Mouse (Mus musculus) hindbrain, embryonic 14.5 days (tissue): Measurements from ENCODE around the gene Gpr26. TPM values are rescaled to one million over a fixed set of nuclear protein-coding genes. Genes with fewer than 3 reads are reported as not detected.

Experiments
- ATAC-seq: fragments of 200-750 bp; cut with Nextera tagmentation; 2 replicates; pipeline ENCODE4 v1.8.0; 2017; ENCODE audit warnings: moderate number of reproducible peaks, mild to moderate bottlenecking, moderate TSS enrichment, moderate library complexity; ENCODE audit not compliant: low FRiP score
- DNase-seq: peaks from one replicate; pipeline ENCODE4 v3.0.0-alpha.2; 2015; ENCODE audit warnings: low spot score
- H3K27ac ChIP-seq: fragments of 300-500 bp; sonication (generic); 2 replicates; pipeline ENCODE4 v1.5.1; 2014; ENCODE audit warnings: mild to moderate bottlenecking, moderate library complexity
- H3K27me3 ChIP-seq: fragments of 300-500 bp; sonication (generic); 2 replicates; pipeline ENCODE4 v1.6.1; 2014; ENCODE audit warnings: mild to moderate bottlenecking, low read length, mixed read lengths; ENCODE audit not compliant: control insufficient read depth, insufficient read depth
- H3K36me3 ChIP-seq: fragments of 300-500 bp; sonication (generic); replicated peaks from 2 replicates; pipeline ENCODE4 v1.6.1; 2014; ENCODE audit not compliant: control insufficient read depth, insufficient read depth
- H3K4me1 ChIP-seq: fragments of 300-500 bp; sonication (generic); replicated peaks from 2 replicates; pipeline ENCODE4 v1.6.1; 2014; ENCODE audit warnings: antibody characterized with exemption, low read length, mixed read lengths; ENCODE audit not compliant: control insufficient read depth, insufficient read depth
- H3K4me2 ChIP-seq: fragments of 300-500 bp; sonication (generic); replicated peaks from 2 replicates; pipeline ENCODE4 v1.6.1; 2014; ENCODE audit warnings: mild to moderate bottlenecking, moderate library complexity
- H3K4me3 ChIP-seq: fragments of 300-500 bp; sonication (generic); replicated peaks from 2 replicates; pipeline ENCODE4 v1.5.1; 2014; ENCODE audit warnings: mild to moderate bottlenecking, low read length
- H3K9ac ChIP-seq: fragments of 300-500 bp; sonication (generic); 2 replicates; pipeline ENCODE4 v1.6.1; 2014
- H3K9me3 ChIP-seq: fragments of 300-500 bp; sonication (generic); 2 replicates; pipeline ENCODE4 v1.6.1; 2016; ENCODE audit warnings: low read length; ENCODE audit not compliant: control insufficient read depth
- WGBS: fragments of 180-500 bp; shearing (Covaris S2); extraction: QIAGEN DNeasy Blood & Tissue Kit; methylation state at CpG from one replicate; pipeline ENCODE4 v1.1.7; 2014; 5-methylcytosine and 5-hydroxymethylcytosine counted together
- polyA plus RNA-seq: library from polyadenylated mRNA; unstranded; fragments of >200 nt; fragmentation: Nextera tagmentation; extraction: Ambion mirVana; gene quantifications from 2 replicates; pipeline ENCODE4 v1.2.1, GENCODE M21; 2014

Gene Gpr26
- polyA plus RNA-seq, 1 experiment from 2014 or later: 2.5 TPM

- H3K4me3 ChIP-seq: peak overlapping the region; percentile 64; the same call in 1 of the 2 replicates
- no peak for DNase-seq
Measured at GRCm38 (mm10) chr7:131970255-131970654, 4.0 kb downstream of the Gpr26 start.

GRCm38 (mm10) chr7:131975867-131976266 is 9.6 kb downstream of the Gpr26 start:
- peaks cover 6% of the 10 kb centered on the region for H3K4me1 ChIP-seq
- no peak overlapping the region for H3K4me2 ChIP-seq
- no peaks in the 10 kb centered on the region for H3K27me3 ChIP-seq
- H3K27ac ChIP-seq: no peak overlapping the region
- no peak for ATAC-seq
- H3K36me3 ChIP-seq: no peaks in the 10 kb centered on the region
- 57% methylated on average over 6 of the region's 6 CpGs for WGBS
- no peak overlapping the region for H3K9ac ChIP-seq
- H3K4me3 ChIP-seq: no peak overlapping the region
- DNase-seq: no peak
- H3K9me3 ChIP-seq: no peaks in the 10 kb centered on the region

More at GRCm38 (mm10) chr7:131970255-131970654, 4.0 kb downstream of the Gpr26 start:
- Histone ChIP-seq H3K27me3 (peaks cover 26% of the 10 kb centered on the region), H3K9ac (no peak overlapping the region), H3K4me1 (peaks cover 15% of the 10 kb centered on the region; the same call in 1 of the 2 replicates), H3K36me3 (no peaks in the 10 kb centered on the region), H3K4me2 (peak overlapping the region; percentile 83), H3K27ac (no peak overlapping the region), H3K9me3 (no peaks in the 10 kb centered on the region)
- no peak for ATAC-seq
- 63% methylated on average over 3 of the region's 3 CpGs for WGBS

GRCm38 (mm10) chr7:131978609-131979008 is 12.3 kb downstream of the Gpr26 start:
- H3K27ac ChIP-seq: no peak overlapping the region
- H3K4me3 ChIP-seq: no peak overlapping the region
- H3K4me1 ChIP-seq: peaks cover 6% of the 10 kb centered on the region
- H3K9ac ChIP-seq: no peak overlapping the region
- H3K9me3 ChIP-seq: no peaks in the 10 kb centered on the region
- ATAC-seq: no peak
- no peaks in the 10 kb centered on the region for H3K27me3 ChIP-seq
- H3K36me3 ChIP-seq: no peaks in the 10 kb centered on the region
- 54% methylated on average over 11 of the region's 11 CpGs for WGBS
- H3K4me2 ChIP-seq: no peak overlapping the region
- no peak for DNase-seq

- H3K4me2 ChIP-seq: no peak overlapping the region
- 0 out of 2 replicates have a peak, but pooled peaks cover 9% of the 10 kb centered on the region for H3K36me3 ChIP-seq
- 42% methylated on average over 6 of the region's 6 CpGs for WGBS
- H3K4me1 ChIP-seq: no peaks in the 10 kb centered on the region
- no peak overlapping the region for H3K4me3 ChIP-seq
- H3K9me3 ChIP-seq: no peaks in the 10 kb centered on the region
- H3K27ac ChIP-seq: no peak overlapping the region
- DNase-seq (no peak), ATAC-seq (no peak)
- H3K9ac ChIP-seq: no peak overlapping the region
- H3K27me3 ChIP-seq: no peaks in the 10 kb centered on the region
Measured at GRCm38 (mm10) chr7:131989056-131989455, 22.8 kb downstream of the Gpr26 start.

- Histone ChIP-seq H3K27me3 (no peaks in the 10 kb centered on the region), H3K4me3 (no peak overlapping the region)
- ATAC-seq: no peak
Measured at GRCm38 (mm10) chr7:131992226-131992625, 26.0 kb downstream of the Gpr26 start.

GRCm38 (mm10) chr7:131992873-131993272 is 26.6 kb downstream of the Gpr26 start:
- no peak for ATAC-seq
- 0 out of 2 replicates have a peak, but pooled peaks cover 4% of the 10 kb centered on the region for H3K36me3 ChIP-seq

More at GRCm38 (mm10) chr7:131992226-131992625, 26.0 kb downstream of the Gpr26 start:
- Histone ChIP-seq H3K36me3 (0 out of 2 replicates have a peak, but pooled peaks cover 6% of the 10 kb centered on the region), H3K9ac (no peak overlapping the region), H3K27ac (no peak overlapping the region), H3K9me3 (no peaks in the 10 kb centered on the region), H3K4me1 (no peaks in the 10 kb centered on the region), H3K4me2 (no peak overlapping the region)
- 84% methylated on average over 1 of the region's 1 CpGs for WGBS
- DNase-seq: no peak

GRCm38 (mm10) chr7:132005996-132006696 is 39.9 kb downstream of the Gpr26 start:
- no peaks in the 10 kb centered on the region for H3K36me3 ChIP-seq
- H3K9me3 ChIP-seq: no peaks in the 10 kb centered on the region
- H3K4me3 ChIP-seq: no peak overlapping the region
- H3K4me2 ChIP-seq: no peak overlapping the region
- ATAC-seq: no peak
- H3K27ac ChIP-seq: no peak overlapping the region
- H3K4me1 ChIP-seq: no peaks in the 10 kb centered on the region
- no peaks in the 10 kb centered on the region for H3K27me3 ChIP-seq
- WGBS: 78% methylated on average over 14 of the region's 14 CpGs
- H3K9ac ChIP-seq: no peak overlapping the region
- DNase-seq: no peak

More at GRCm38 (mm10) chr7:131992873-131993272, 26.6 kb downstream of the Gpr26 start:
- DNase-seq: no peak
- Histone ChIP-seq H3K4me1 (no peaks in the 10 kb centered on the region), H3K4me3 (no peak overlapping the region), H3K9ac (no peak overlapping the region), H3K4me2 (no peak overlapping the region), H3K9me3 (no peaks in the 10 kb centered on the region), H3K27ac (no peak overlapping the region), H3K27me3 (no peaks in the 10 kb centered on the region)
- 80% methylated on average over 3 of the region's 3 CpGs for WGBS

- Histone ChIP-seq H3K9me3 (no peaks in the 10 kb centered on the region), H3K27me3 (no peaks in the 10 kb centered on the region), H3K4me1 (peaks cover 13% of the 10 kb centered on the region), H3K27ac (no peak overlapping the region), H3K4me2 (no peak overlapping the region), H3K36me3 (no peaks in the 10 kb centered on the region), H3K4me3 (no peak overlapping the region), H3K9ac (no peak overlapping the region)
- DNase-seq: no peak
- ATAC-seq: no peak
- 89% methylated on average over 7 of the region's 7 CpGs for WGBS
Measured at GRCm38 (mm10) chr7:132009002-132009401, 42.7 kb downstream of the Gpr26 start.

- Histone ChIP-seq H3K9ac (no peak overlapping the region), H3K27ac (peak overlapping the region; percentile 33; the same call in 1 of the 2 replicates), H3K9me3 (0 out of 2 replicates have a peak, but pooled peaks cover 3% of the 10 kb centered on the region), H3K4me3 (no peak overlapping the region), H3K36me3 (no peaks in the 10 kb centered on the region), H3K4me2 (no peak overlapping the region), H3K4me1 (peaks cover 13% of the 10 kb centered on the region), H3K27me3 (no peaks in the 10 kb centered on the region)
- WGBS: 16% methylated on average over 1 of the region's 1 CpGs
- peak; percentile 65 for DNase-seq
- ATAC-seq: peak; percentile 82
Measured at GRCm38 (mm10) chr7:132012969-132013679, 46.9 kb downstream of the Gpr26 start.
